Mouse (Mus musculus): ENCODE measurements around the gene Relt.
"Not testable (repeated sequence)": the region's sequence is repeated elsewhere in the genome, so short reads cannot be mapped to it uniquely, and the experiment has no call there.

Relt gene

DNA sequence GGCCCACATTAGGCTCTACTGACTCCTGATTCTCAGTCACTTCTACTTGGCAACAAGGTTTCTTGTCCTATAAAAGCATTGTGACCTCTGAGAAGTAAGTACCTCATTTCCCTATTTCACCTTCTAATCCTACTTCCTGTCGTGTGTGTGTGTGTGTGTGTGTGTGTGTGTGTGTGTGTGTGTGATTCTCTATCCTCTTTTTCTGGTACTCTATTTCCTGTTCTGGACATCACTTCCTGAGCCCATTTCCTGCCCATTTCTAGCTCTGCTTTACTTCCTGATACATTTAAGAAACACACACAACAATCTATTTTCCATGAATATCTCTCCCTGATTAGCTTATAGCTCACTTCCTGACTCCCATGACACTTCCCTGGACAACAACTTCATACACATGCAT lies 12.6 kb upstream of the Relt start:
- in situ Hi-C loops (cut with MseI, MboI): no loop called here

- in situ Hi-C loops (cut with MseI, MboI): no loop called here
These were observed 10.0 kb upstream of the Relt start for GRCm38 (mm10) chr7:100873197-100873596.

GRCm38 (mm10) chr7:100871892-100872291 lies 8.6 kb upstream of the Relt start:
- in situ Hi-C loops (cut with MseI, MboI): no loop called here

DNA sequence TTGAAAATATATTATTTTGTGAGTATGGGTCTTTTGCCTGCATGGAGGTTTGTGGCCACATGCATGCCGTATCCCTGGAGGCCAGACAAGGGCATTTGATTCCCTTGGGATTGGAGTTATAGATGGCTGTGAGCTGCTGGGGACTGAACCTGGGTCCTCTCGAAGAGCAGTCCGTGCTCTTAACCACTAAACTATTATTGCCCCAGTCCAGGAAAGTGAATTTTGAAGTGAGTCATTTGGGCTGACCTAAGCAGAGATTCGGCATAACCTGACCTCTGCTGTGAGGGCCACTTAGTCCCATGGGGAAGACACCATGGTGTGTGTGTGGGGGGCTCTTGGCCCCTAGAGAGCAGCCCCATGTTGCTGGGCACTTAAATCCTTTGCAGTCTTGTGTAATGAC lies 8.1 kb upstream of the Relt start:
- in situ Hi-C loops (cut with MseI, MboI): no loop called here

GRCm38 (mm10) chr7:100869877-100870629 lies 6.8 kb upstream of the Relt start:
- in situ Hi-C loops (cut with MseI, MboI): no loop called here

DNA sequence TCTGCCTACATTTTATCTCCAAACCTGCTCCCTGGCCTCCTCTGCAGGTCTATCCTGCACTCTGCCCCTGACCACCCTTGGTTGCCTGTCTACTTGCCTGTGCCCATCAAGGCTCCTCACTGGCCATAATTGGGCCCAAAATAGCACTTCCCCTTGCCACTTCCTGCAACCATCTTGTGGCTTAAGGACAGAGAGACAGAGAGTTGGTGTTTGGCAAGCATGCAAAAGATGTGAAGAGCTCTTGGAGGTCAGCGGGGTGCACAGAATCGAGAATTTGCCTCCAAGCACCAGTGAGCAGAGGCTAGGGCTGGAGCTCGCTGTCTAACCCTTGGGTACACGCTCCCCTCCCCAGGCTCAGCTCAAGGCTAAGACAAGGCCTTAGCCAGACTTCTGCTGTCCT lies 5.3 kb upstream of the Relt start:
- in situ Hi-C loops (cut with MseI, MboI): no loop called here

DNA sequence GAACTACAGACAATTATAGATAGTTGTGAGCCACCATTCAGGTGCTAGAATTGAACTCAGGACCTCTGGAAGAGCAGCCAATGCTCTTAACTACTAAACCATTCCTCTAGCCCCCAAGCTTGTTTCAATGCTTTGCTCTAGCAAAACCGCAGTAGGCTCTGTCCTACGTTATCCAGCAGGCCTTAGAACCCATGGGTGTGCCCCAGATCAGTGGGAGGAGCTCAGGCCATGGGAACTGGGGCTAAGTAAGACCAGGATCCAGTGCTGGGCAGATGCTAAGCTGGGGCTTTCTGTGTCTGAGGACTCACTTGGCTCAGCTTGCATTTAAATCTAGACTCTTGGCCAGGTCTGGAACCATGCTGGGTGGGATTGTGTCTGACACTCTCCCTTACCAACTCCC lies 4.3 kb upstream of the Relt start:
- in situ Hi-C loops (cut with MseI, MboI): no loop called here

- in situ Hi-C loops (cut with MseI, MboI): no loop called here
These were observed 3.4 kb upstream of the Relt start for GRCm38 (mm10) chr7:100866675-100867074.

- in situ Hi-C loops (cut with MseI, MboI): no loop called here
These were observed 893 bp downstream of the Relt start for GRCm38 (mm10) chr7:100862353-100862752.

DNA sequence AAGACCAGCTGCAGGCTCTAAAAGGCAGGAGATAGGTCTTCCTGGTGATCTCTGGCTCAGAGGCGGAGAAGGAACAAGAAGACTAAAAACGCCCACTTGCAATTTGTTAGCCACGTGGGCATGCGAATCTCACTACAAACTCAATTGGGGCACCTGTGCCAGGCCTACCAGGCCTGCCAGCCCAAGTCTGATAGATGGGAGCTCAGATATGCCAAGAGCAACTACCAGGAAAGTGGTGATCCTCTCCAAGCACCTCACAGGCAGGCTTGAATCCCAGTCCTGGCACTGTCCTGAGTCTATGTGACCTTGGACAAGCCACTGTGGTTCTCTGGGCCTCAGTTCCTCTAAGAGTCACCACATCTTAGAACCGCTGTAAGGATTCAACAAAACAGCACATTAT lies 2.0 kb downstream of the Relt start:
- in situ Hi-C loops (cut with MseI, MboI): no loop called here

GRCm38 (mm10) chr7:100860450-100860849 lies 2.8 kb downstream of the Relt start:
- in situ Hi-C loops (cut with MseI, MboI): no loop called here

- in situ Hi-C loops (cut with MseI, MboI): no loop called here
These were observed 7.3 kb downstream of the Relt start for GRCm38 (mm10) chr7:100855795-100856573.

DNA sequence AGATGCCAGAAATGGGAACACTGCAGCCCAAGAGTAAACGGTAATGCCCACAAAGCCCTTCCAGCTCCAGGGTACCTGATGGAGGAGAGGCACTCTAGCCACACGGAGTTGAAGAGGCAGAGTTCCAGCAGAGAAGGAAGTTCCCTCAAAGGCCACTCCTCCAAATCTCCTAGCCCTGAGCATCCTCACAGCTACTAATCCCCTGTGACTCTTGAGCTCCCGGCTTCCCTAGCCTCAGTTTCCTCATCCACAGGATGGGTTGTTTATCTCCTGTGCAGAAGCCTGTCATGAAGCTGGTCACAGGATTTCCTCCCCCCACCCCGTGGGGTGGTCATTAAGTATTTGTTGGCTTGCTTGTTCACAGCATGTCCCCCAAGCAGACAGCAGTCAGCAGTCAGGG lies 7.9 kb downstream of the Relt start:
- in situ Hi-C loops (cut with MseI, MboI): no loop called here

- in situ Hi-C loops (cut with MseI, MboI): no loop called here
These were observed 8.4 kb downstream of the Relt start for GRCm38 (mm10) chr7:100854861-100855260.

DNA sequence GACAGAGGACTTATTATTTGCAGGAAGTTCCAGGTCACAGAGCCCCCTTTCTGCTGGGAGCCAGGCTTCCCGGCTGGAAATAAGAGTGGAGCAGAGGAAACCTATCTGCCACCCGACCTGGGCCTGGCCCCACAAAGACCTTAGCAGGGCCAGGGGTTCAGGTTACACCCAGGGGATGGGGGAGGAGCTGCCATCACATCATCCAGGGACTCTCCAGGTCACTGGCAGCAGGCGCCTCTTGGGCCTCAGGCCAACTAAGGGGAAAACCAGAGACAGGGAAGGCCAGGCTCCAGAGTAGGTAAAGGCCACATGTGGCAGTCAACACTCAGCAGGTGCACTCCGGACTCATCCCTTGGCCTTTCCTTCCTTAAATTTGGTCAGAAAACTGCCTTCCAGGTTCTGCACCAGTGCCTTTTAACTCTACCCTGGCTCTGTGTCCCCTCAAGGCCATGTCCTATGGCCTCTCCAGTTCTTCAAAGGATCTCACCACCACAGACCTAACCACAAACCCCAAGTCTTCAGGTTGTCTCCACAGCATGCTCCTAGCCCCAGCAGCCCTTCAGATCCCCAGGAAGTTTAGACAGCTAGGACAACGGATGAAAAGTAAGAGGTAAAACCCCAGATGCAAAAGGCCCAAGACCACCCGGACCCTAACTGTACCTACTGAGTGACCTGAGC lies 9.0 kb downstream of the Relt start:
- in situ Hi-C loops (cut with MseI, MboI): no loop called here

DNA sequence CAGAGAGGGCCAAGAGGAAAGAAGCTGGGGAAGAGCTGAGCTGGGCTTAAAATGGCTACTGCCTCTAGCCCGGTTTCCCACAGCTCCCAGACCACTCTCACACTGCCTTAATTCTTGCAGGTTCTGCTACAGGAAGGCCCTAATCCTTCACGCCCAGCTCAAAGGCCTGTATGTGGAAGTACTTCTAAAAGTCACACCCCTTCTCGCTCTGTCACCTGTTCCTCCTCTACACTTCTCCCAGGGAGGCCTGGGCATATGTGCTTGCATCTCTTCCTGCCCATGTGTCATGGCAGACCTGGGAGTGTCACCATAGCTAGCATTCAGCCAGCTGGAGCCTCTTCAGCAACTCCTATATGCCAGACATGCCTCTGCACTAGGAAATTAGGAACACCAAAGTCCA lies 9.8 kb downstream of the Relt start:
- in situ Hi-C loops (cut with MseI, MboI): no loop called here

- in situ Hi-C loops (cut with MseI, MboI): no loop called here
These were observed 11.5 kb downstream of the Relt start for GRCm38 (mm10) chr7:100851481-100852356.

DNA sequence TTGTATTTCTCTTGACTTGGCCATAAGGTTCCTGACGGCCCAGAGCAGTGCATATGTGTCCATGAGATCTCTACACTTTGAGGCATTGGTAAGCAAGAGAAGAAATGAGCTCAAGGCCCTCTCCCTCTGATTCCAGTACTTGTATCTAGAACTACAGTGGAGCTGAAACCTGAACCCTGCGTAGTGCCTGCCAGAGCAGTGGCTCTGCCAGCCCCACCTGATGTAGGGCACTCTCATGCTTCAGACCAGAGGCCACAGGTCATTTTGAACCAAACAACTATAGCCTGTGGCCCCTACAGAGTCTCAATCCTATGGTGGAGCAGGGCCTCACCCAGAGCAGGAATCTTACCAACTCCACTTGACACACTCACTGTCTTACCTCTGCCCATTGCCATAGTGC lies 13.7 kb downstream of the Relt start:
- in situ Hi-C loops (cut with MseI, MboI): no loop called here

- in situ Hi-C loops (cut with MseI, MboI): no loop called here
These were observed 14.5 kb downstream of the Relt start for GRCm38 (mm10) chr7:100848744-100849143.

DNA sequence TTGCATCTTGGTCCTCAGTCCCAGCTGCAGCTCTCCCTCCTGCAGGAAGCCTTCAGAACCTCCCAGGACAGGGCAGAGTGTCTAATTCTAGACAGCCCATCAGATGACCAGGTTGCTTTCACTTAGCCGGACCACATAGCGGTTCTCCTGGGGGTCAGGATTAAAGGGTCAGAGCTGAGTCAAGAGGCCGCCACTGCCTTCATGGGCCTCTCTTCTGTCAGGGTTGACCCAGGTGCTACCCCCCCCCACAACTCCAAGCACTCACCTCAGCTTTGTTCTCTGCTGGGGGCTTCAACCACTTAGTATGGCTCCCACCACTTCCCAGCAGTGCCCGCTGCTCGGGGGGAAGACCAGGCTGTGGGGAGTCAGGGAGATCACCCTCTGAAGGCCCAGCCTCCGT lies 16.1 kb downstream of the Relt start:
- in situ Hi-C loops (cut with MseI, MboI): no loop called here

DNA sequence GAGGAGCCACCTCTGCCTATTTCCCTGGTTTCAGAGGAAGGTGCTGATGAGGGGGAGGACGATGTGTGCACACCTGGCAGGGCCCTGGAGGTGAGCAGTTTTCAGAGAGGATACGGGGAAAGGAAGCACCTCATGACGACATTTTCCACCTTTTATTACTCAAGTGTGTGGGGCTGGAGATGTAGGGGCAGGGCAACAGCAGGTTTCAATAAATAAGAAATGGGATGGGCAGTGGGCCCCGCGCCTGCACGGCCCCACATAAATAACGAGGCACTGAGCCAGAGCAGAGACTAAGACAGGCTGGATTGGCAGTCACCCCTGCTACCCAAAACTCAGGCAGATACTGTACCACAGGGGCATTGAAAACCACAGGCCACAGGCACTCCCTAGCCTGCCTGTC lies 17.2 kb downstream of the Relt start:
- in situ Hi-C loops (cut with MseI, MboI): not testable (repeated sequence)

DNA sequence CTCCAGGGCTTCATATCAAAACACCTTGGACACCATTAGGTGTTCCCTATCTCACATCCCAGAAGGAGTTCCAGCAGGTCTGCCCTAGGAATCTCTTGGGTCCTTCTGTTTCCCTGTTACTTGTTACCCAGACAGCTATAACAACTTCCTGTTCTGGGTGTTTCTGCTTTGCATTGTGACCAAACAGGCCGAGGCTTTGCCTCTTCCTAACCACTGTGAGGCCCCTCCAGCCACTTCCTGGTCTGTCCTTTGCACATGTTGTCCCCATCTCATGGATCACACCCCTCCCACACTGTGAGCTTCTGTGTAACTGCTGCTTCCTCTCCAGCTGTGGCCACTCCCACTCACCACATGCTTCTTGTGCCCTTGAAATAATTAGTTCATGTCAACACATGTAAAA lies 17.8 kb downstream of the Relt start:
- in situ Hi-C loops (cut with MseI, MboI): no loop called here
